Mouse (Mus musculus) urinary bladder, postnatal 4 days (tissue): ENCODE measurements at regions not wholly inside any gene's neighbourhood (a gene's known extent, or its start where the extent isn't known, plus 50 kb on each side); places are given as distances from the start of the nearest gene placed in this dataset.

ENCODE experiments used
- DNase-seq, 2 experiments: peaks; one replicate each; pipeline ENCODE4 v3.0.0; 2021 to 2022; ENCODE audit warnings: low spot score in 2 of 2

DNA sequence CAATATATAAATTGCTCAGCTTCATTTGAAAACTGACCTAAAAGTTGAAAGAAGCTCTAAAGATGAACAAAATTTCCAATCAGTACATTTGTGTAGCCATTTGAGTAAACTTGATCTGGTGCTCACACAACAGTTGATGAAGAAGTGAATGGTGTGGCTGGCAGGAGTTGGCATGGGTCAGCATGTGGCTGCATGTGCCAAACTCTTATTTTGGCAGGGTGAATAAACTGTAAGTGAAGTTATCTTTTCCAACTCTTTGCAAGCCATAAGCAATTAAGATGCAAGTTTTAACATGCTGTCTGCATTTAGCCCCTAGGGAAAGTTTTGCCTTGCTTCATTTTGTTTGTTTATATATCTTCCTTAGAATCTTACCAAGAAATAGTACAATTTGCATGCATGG is 291.0 kb upstream of the Thbs1 start:
- DNase-seq: no peak

DNA sequence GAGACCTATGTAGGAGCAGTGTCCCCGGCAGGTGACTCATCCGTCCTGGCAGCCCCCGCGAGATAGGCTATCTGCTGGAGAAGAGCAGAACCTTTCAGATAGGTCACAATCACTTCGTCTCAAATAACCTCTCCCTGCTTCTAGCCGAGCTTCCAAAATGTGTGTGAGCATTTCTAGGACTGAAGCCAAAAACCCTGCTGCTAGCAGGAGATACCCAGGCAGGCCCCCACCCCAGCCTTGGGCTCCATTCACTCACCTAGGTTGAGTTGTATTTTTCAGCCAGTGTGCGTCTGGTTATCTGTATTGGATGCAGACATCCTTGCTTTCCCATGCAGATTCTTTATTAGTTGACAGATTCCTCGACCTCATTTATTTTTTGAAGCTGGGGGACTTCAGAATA is 286.6 kb upstream of the Thbs1 start:
- DNase-seq: no peak

DNA sequence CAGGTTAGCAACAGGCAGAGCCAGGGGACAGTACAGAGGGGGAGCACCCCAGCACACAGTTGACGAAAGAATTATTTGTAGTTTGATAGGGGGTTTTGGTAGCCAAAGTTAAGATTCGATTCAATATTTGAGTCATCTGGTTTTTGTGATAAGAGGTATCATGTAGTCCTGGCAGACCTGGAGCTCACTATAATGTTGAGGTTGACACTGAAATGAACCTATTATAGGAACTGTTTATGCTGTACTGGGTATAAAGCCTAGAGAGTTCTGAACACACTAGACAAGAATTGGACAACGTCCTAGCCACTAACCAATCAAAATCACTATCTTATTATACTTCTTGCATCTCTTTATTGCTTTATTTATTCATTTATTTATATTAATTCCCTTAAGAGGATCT is 284.4 kb upstream of the Thbs1 start:
- DNase-seq: no peak

DNA sequence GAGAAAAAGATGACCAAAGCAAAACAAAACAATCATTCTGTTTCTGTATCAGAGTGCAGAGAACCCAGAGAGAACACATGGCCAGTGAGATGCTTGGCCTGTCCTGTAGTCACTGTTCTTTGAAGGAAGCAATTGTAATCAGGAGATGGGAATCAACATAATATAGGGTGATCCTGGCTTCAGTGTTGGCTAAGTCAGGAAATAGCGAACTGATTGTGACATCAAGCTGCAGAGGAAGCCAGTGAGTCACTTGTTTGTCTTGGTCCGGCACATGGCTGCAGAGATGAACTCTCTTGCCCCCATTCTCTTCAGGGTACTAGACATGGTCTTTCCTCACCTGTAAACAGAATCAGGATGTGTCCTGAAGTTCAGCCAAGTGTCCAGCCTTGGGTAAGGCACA is 273.3 kb upstream of the Thbs1 start:
- DNase-seq: no peak

DNA sequence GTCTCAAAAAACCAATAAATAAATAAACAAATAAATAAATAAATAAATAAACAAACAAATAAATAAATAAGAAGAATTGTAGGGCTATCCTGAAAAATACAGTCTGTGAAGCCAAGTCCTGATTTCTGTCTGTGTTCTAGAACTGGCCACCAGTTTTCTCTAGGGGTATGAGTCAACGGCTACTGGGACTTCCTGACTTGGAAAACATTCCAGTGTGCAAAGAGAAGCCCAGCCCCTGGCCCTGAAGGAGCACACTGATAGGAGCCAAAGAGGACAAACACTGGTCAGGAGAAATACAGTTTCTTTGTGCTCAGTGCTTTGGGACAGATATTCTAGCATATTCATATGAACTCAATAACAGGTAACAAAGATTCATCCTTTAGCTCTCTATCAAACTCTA is 271.3 kb upstream of the Thbs1 start:
- no peak for DNase-seq

DNA sequence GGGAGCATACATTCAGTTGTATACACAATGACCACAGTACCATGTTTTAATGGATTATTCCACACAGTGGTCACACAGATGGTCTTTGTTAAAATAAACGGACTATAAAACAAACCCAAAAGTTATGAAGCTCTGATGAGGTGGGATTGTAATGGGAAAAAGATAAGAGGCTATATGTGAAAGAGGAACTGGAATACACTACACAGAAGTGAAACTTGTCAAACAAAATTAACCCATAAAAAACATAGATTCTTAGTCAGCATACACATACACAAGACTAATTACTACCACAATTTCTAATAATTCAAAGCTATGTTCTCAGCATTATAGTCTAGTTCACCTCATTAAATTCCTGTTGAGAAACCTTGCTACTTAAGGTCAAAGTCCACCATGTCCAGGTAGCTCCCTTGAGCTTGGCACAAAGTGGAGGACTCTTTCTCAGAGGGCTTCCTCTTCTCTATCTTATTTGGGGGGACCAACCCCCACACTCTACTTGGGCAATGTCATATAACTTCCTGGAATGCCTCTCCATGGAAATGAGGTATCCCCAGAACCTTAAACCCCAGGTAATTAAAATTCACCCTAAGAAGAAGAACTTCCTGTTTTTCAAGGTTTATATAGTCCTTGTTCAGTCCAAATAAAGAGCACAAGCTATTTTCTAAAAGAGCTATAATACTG is 269.2 kb upstream of the Thbs1 start:
- DNase-seq: no peak

DNA sequence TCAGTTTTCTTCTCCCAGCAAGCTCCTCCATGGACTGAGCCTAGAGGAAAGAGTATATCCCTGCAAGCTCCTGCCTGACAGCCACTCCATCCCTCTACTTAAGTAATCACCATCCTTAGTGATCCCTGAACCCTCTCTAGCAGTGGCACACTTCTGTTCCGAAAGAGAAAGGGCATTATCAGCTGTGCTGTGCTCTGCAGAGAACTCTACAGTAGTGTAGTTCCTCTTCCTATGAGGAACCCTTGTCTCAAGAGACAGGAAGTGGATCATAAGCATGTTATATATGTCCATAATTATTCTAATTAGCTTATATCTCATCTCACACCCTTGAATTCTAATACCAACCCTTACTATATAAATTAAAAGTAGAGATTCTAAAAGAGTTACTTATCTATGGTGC is 259.2 kb upstream of the Thbs1 start:
- no peak for DNase-seq

DNA sequence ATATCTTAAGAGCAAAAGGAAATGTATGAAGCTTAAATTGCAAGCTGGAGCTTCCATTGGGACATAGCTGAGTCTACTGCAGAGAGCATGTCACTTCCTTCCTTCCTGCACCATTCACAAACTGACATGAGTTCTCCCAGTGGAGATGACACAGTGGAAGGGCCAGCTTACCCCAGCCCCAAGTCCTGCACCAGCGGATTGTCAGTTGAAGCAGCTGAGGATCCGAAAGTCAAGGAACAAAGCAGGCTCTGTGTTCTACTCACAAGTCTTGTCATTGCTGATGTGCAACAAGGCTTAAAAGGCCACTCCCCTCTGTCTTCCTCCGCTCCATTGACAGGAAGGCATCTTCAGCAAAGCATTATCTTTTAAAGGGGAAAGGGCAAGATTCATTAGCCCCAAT is 249.4 kb upstream of the Thbs1 start:
- DNase-seq: no peak

DNA sequence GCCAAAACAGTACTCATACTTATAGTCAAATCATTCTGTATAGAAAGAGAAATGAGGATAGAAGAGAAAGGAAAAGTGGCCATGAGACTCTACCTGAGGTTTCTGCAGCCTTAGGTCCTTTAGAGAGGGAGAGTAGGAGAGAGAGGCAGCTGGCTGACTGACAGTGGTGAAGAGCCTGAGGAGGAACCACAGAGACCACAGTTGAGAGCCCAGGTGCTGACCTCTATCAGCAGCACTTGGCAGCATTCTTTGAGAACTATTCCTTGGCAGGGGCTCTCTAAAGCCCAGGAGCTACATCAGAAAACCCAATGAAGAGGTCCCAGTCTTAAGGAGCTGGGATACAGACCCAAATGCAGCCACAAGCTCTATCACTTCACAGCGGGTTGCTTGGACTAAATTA is 246.6 kb upstream of the Thbs1 start:
- DNase-seq: no peak

DNA sequence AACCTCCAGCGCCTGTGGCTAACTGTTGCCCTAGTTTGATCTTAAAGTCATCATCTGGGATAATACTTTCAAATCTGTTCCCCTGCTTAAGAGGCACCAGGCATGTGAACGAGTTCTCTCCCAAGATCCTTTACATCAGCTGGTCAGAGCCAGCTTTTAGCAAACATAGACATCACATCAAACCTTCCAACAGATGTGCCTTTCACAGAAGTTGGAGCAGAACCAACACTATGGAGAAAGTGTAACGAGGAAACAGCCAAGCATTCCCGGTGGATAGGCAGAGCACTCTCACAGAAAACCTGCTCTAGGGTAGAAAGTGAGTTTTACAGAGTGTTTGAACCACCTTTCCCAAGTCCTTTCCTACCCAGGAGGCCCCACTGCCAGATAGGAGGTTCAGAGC is 244.7 kb upstream of the Thbs1 start:
- no peak for DNase-seq

DNA sequence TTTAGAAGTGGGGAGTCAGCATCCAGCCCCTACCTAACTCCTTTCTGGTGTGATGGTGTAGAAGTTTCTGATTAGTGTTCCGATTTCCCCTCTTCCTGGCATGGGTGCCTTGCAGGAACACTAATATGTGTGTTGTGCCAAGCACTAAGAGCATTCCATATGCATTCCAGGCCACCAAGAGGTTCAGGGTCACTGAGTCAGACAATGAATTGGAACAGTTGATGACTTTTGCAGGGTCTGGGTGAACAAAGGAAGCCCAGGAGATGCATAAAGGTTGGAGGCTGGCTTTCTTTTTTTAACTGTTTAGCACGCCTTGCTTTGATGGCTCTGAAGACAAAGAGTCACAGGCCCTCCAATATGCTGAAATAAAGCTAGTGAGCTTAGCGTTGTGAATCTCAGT is 244.3 kb upstream of the Thbs1 start:
- no peak for DNase-seq

DNA sequence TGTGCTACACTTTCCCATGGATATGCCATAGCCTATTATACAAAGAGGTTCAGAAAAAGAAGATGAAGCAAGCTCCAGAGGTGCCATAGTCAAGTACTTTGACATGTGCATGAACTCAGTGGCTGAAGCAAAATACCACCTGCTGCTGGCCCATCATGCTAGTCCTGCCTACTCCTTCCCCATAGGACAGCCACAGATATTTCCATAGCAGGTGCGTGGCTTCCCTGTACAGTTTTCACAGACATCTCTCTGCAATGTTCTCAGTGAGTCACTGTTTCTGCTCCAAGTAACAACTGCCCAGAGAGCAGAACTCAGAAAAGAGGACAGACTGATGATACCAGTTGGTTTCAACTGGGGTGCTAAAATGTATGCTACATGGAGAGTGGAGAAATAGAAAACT is 242.8 kb upstream of the Thbs1 start:
- no peak for DNase-seq

DNA sequence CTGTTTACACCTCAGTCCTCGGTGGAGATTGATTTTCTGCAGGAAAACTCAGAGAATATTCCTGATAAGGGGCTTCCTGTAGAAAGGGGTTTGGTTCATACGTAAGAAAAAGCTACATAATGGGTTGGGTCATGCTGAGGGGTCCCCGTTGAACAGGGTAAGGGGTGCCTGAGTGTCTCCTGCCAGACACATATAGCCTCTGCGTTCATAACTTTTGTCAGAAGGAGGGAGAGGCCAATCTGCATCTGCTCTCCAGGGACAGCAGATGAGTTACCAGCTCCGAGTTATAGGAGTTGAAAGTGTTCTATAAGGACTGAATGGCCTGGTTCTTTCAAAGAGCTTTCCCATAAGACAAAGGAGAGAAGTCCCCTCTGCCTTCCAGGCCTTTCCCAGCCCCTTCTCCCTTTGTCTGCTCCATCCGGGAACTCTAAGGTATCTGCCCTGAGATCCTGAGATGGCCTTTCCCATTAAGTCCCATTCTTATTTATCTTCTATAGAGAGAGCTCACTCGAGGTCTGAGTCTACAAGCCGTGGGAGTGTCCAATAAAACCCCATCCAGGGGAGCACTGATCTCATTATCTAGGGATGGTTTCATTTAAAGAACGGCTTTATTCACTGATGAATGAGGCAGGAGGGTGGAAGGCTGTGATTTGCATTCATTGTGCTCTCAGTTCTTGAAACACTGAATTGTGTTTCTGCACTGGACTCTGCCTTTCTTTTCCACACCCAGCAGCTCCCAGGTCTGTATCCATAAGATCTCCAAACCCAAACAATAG is 240.0 kb upstream of the Thbs1 start:
- DNase-seq: no peak

DNA sequence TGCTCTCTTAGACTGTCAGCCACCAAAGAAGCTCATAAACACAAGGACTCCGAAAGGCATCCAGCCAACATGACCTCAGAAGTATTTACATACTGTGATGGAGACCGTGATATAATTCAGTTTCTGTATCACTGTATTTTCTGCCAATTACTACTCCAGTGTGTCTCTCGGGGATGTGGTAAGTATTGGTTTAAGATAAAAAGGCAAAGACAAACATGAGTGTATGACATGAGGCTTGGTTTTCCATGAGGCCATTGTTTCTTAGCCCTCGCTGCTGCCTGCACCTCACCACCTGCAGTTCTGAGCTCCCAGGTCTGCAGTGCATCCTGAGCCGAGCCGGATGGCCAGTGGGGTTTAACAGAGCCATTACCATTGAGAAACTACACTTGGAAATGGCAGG is 233.9 kb upstream of the Thbs1 start:
- DNase-seq: no peak

DNA sequence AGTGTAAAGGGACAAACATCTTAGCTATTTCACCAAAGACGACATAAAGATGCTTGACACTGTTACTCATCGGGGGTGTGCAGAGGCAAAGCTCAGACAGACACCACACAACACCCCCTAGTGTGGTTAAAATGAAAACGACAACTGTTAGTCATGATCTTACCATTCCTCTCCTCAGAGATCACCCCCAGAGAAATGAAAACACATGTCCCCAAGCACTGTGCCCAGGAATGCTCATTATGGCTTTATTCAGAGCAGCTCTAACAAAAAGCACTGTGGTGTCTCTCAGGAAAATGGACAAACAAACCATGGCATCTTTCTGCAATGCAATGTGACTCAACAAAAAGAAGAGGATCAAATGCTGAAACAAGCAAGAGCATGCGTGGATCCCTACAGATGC is 229.5 kb upstream of the Thbs1 start:
- no peak for DNase-seq

DNA sequence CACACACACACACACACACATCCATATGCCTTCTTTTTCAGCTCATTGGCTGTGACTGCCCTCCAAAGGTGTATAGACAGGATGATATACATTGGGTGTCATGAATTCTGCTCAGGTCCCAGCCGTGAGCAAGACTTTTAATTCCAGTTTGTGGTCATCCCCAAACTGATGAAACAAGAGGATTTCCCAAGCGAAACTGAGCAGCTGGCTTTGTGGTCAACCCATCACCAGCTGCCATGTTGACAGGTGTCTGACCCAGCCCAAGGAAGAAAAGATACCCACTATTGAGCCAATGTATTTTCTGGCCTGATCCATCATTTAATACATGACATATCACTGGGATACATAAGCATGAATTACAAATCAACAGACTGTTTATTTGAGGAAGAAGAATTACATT is 228.8 kb upstream of the Thbs1 start:
- no peak for DNase-seq

DNA sequence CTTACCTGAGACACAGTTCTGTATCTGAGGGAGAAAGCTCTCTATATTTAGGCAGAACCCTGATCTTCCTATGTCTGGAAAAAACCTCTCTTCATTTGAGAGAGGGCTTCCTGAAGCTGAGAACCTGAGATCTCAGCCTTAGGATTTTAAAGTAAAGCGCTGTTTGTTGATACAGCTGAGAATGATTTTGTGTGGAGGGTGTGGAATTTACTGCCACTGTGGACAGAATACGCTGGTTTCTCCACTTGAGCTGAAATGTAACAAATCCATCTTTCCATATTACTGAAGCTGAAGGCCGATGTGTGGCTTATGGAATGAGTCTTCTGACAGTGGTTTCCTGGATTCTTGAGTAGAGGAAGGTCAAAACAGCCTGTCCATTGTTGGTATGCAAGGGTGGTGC is 225.2 kb upstream of the Thbs1 start:
- no peak for DNase-seq

DNA sequence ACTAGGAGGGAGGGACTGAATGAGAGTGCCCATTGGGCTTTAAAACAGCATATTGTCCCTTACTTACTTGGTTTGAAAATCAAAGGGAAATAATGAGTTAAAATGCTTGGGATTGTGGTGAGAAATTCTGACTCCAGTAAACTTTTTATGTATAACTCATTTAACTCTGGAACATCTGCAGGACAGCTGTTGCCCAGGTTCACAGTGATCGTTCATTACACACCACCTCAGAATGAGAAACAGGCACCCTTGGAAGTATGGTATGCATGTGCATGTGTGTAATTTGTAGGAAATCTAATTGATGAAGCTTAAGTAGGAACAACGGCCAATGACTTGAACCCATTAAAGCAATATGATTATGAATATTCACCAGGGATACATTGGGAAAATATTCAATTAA is 210.4 kb upstream of the Thbs1 start:
- DNase-seq: no peak

DNA sequence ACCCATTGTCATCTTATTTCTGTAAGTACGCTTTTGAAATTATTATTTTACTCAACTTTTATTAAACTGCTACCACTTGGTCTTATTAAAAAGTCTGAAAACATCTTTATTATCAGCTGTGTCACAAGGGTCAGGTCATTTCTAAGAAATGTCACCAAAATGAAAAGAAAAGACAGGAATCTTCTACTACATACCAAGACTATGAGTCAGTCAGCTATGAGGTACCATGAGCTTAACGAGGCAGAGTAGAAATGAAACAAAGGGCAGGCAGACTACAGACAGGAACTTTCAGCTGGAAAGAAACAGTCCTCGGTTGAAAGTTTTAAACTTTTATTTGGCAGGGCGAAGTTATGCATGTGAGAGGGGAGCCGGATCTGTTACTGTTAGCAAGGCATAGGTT is 208.8 kb upstream of the Thbs1 start:
- no peak for DNase-seq

DNA sequence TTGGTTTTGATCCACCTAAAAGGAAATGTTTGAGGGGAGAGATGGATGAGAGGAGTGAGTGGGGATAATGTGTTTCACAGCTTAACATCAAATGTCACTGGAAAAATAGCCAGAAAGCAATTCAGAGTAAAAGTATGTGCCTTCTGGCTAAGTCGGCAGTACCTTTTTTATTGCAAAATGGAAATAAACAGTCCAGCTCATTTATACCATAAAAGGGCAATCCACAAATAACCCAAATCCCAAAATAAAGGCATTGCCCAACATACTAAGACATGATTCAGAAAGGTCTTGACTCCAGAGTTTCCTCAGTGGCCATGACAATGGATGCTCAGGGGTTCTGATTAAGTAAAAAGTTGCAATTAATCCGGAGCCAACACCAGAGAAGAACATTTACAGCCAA is 208.0 kb upstream of the Thbs1 start:
- no peak for DNase-seq

DNA sequence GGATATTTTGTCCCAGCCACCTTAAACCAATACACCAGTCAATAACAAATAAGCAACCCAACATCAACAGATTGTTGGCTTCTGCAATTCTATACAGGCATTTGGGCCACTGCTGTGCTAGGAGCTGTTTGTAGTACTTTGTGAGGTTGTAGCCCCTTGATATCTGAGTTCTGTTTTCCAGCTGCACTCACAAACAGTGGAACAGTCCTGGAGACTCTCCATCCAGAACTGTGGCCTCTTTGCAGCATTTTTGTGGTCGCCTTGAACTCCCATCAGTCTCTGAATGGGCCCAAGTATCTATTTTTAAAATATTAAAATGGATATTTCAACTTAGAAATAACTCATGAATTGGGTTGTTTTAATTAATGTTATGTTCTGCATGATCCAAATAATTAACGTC is 205.2 kb upstream of the Thbs1 start:
- DNase-seq: no peak

DNA sequence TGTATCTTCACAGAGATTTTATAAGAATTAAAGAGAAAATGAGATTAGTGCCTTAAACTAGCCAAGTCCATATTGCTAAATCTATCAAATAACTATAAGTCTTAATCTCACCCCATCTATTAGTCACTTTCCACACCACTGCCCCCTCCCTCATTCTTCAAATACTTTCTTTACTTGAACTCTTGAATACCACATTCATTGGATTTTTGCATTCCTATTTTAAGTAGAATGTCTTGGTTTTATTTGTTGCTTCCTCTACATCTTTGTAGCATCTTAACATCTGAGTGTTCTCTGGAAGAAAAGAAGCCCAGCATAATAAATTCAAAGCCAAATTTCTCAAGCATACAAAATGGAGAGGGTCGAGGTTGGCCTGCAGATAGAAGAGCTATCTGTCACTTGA is 200.9 kb upstream of the Thbs1 start:
- no peak for DNase-seq

DNA sequence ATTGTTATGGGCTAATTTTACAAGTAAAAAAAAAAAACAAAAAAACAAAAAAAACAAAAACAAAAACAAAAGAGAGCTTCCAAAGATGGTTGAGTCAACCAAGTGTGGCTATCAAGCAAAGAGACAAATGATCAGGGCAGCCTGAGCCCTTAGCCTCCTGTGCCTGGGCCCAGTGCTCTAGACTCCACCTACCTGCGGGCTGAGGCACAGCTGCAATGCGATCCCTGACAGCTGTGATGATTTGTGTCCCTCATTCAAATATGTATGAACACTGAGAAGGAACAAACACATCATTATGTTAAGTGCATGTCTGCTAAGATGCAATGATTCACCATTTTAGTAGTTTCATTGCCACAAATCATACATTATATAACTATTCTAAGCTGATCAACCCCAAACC is 199.0 kb upstream of the Thbs1 start:
- no peak for DNase-seq

DNA sequence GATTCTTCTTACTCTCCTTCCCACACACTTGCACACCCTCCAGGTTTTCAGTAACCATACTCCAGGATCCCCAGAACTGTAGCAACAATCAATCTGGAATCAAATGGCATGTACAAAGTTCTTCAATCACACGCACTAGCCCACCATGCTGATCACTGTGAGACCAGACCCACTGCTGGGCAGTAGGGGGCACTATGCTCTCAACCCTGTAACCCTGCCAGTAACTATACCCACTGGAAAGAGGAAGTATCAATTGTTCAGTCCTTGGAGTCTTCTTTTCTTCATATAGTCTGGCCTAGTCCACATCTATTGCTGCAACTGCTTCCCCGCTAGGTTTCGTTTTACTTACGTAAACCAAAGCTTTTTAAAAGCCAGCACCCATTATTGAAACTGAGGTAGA is 197.8 kb upstream of the Thbs1 start:
- no peak for DNase-seq
